Mouse (Mus musculus): ENCODE results near the gene Cacnb4.

GRCm38 (mm10) chr2:52537155-52537554 is 139.5 kb downstream of the Cacnb4 start:
- no peak for TF ChIP-seq CTCF (IDR thresholded peaks at IDR 0.05)
- TF ChIP-seq EP300 (IDR thresholded peaks at IDR 0.05): no peak

Data from lung, postnatal 0 days (tissue).